Mouse (Mus musculus) midbrain, embryonic 15.5 days (tissue): ENCODE measurements around the gene Olfr1257. TPM values are rescaled to one million over a fixed set of nuclear protein-coding genes. Genes with fewer than 3 reads are reported as not detected.
"Not testable (repeated sequence)": the region's sequence is repeated elsewhere in the genome, so short reads cannot be mapped to it uniquely, and the experiment has no call there.

Experiments used
- ATAC-seq: fragments of 200-750 bp; cut with Nextera tagmentation; replicated peaks from 2 replicates; pipeline ENCODE4 v1.8.0; 2017; ENCODE audit warnings: moderate TSS enrichment
- H3K27ac ChIP-seq: fragments of 300-500 bp; sonication (generic); 2 replicates; pipeline ENCODE4 v1.5.1; 2015; ENCODE audit warnings: mild to moderate bottlenecking, inconsistent platforms
- H3K27me3 ChIP-seq: fragments of 300-500 bp; sonication (generic); replicated peaks from 2 replicates; pipeline ENCODE4 v1.6.1; 2015; ENCODE audit warnings: inconsistent platforms
- H3K36me3 ChIP-seq: fragments of 300-500 bp; sonication (generic); replicated peaks from 2 replicates; pipeline ENCODE4 v1.6.1; 2015; ENCODE audit warnings: inconsistent platforms
- H3K4me1 ChIP-seq: fragments of 300-500 bp; sonication (generic); 2 replicates; pipeline ENCODE4 v1.6.1; 2015; ENCODE audit warnings: inconsistent platforms
- H3K4me2 ChIP-seq: fragments of 300-500 bp; sonication (generic); 2 replicates; pipeline ENCODE4 v1.6.1; 2015; ENCODE audit warnings: inconsistent platforms, mild to moderate bottlenecking, moderate library complexity
- H3K4me3 ChIP-seq: fragments of 300-500 bp; sonication (generic); 2 replicates; pipeline ENCODE4 v1.5.1; 2015; ENCODE audit warnings: mild to moderate bottlenecking, inconsistent platforms
- H3K9ac ChIP-seq: fragments of 300-500 bp; sonication (generic); 2 replicates; pipeline ENCODE4 v1.6.1; 2015; ENCODE audit warnings: mild to moderate bottlenecking, inconsistent platforms
- H3K9me3 ChIP-seq: fragments of 300-500 bp; sonication (generic); 2 replicates; pipeline ENCODE4 v1.6.1; 2016; ENCODE audit warnings: inconsistent platforms
- whole genome bisulfite sequencing: fragments of 180-500 bp; shearing (Covaris S2); methylation state at CpG from one replicate; pipeline ENCODE4 v1.1.7; 2015; ENCODE audit warnings: mixed read lengths; 5-methylcytosine and 5-hydroxymethylcytosine counted together
- polyA plus RNA-seq: library from polyadenylated mRNA; unstranded; fragments of >200 nt; fragmentation: Nextera tagmentation; extraction: Ambion mirVana; gene quantifications from 2 replicates; pipeline ENCODE4 v1.2.1, GENCODE M21; 2015

Gene Olfr1257
- not detected in 2 replicates for polyA plus RNA-seq

GRCm38 (mm10) chr2:89878137-89878536 lies at the start of gene Olfr1257:
Gene Olfr1257, plus strand, starts transcription at chr2:89878437.
- no peaks in the 10 kb centered on the region for H3K27me3 ChIP-seq
- 96% methylated on average over 1 of the region's 1 CpGs for WGBS
- no peak within 1 kb of the TSS for H3K9ac ChIP-seq
- no peak within 1 kb of the TSS for H3K4me2 ChIP-seq
- H3K4me3 ChIP-seq, result no peak within 1 kb of the TSS
- H3K9me3 ChIP-seq, result no peaks in the 10 kb centered on the region
- no peaks in the 10 kb centered on the region for H3K4me1 ChIP-seq
- ATAC-seq, result no peak
- no peak within 1 kb of the TSS for H3K27ac ChIP-seq
- no peaks in the 10 kb centered on the region for H3K36me3 ChIP-seq

- ATAC-seq, result no peak
- no peak within 1 kb of the TSS for H3K9ac ChIP-seq
- no peak within 1 kb of the TSS for H3K4me2 ChIP-seq
- no peak within 1 kb of the TSS for H3K4me3 ChIP-seq
- H3K9me3 ChIP-seq, result no peaks in the 10 kb centered on the region
- no peak within 1 kb of the TSS for H3K27ac ChIP-seq
- H3K4me1 ChIP-seq, result no peaks in the 10 kb centered on the region
- WGBS, result 52% methylated on average over 2 of the region's 2 CpGs
- no peaks in the 10 kb centered on the region for H3K36me3 ChIP-seq
- H3K27me3 ChIP-seq, result no peaks in the 10 kb centered on the region
Measured at GRCm38 (mm10) chr2:89841455-89841854, 36.8 kb upstream of the Olfr1257 start, which contains the start of gene Olfr1256. Gene Olfr1256, minus strand, starts transcription at chr2:89841555.

GRCm38 (mm10) chr2:89848105-89848504 lies 30.1 kb upstream of the Olfr1257 start, which contains the start of gene Olfr48:
Gene Olfr48, minus strand, starts transcription at chr2:89848205.
- 88% methylated on average over 5 of the region's 5 CpGs for WGBS
- Histone ChIP-seq H3K4me2 (no peak within 1 kb of the TSS), H3K9ac (no peak within 1 kb of the TSS), H3K27me3 (no peaks in the 10 kb centered on the region), H3K27ac (no peak within 1 kb of the TSS), H3K4me3 (no peak within 1 kb of the TSS), H3K36me3 (no peaks in the 10 kb centered on the region), H3K9me3 (no peaks in the 10 kb centered on the region), H3K4me1 (no peaks in the 10 kb centered on the region)
- ATAC-seq, result no peak

- ATAC-seq, result no peak
- H3K4me3 ChIP-seq, result no peak overlapping the region
- H3K27ac ChIP-seq, result no peak overlapping the region
- H3K9ac ChIP-seq, result no peak overlapping the region
- 88% methylated on average over 1 of the region's 1 CpGs for WGBS
- no peak overlapping the region for H3K4me2 ChIP-seq
- H3K9me3 ChIP-seq, result no peaks in the 10 kb centered on the region
- no peaks in the 10 kb centered on the region for H3K4me1 ChIP-seq
- no peaks in the 10 kb centered on the region for H3K27me3 ChIP-seq
- no peaks in the 10 kb centered on the region for H3K36me3 ChIP-seq
Measured at GRCm38 (mm10) chr2:89849230-89849629, 29.0 kb upstream of the Olfr1257 start.

GRCm38 (mm10) chr2:89912616-89913015 lies 34.4 kb downstream of the Olfr1257 start:
- not testable (repeated sequence) for H3K36me3 ChIP-seq, H3K27me3 ChIP-seq, H3K4me3 ChIP-seq, H3K9me3 ChIP-seq, ATAC-seq, H3K4me2 ChIP-seq, H3K9ac ChIP-seq, H3K27ac ChIP-seq, H3K4me1 ChIP-seq
- WGBS, result 93% methylated on average over 9 of the region's 9 CpGs

GRCm38 (mm10) chr2:89927009-89927408 lies 48.8 kb downstream of the Olfr1257 start, which contains the start of gene Olfr1258:
Gene Olfr1258, plus strand, starts transcription at chr2:89927309.
- Histone ChIP-seq H3K4me3 (no peak within 1 kb of the TSS), H3K4me2 (no peak within 1 kb of the TSS), H3K4me1 (no peaks in the 10 kb centered on the region), H3K27ac (no peak within 1 kb of the TSS), H3K36me3 (no peaks in the 10 kb centered on the region), H3K9ac (no peak within 1 kb of the TSS), H3K27me3 (no peaks in the 10 kb centered on the region), H3K9me3 (no peaks in the 10 kb centered on the region)
- no peak for ATAC-seq

Other genes starting within 250 kb of the Olfr1257 start
- not detected in 2 replicates for gene Olfr1249, start 243.5 kb upstream of the Olfr1257 start, polyA plus RNA-seq
- not detected in 2 replicates for gene Olfr1250, start 217.0 kb upstream of the Olfr1257 start, polyA plus RNA-seq
- gene Olfr1251, start 206.5 kb upstream of the Olfr1257 start, polyA plus RNA-seq, result not detected in 2 replicates
- gene Olfr1252, start 153.4 kb upstream of the Olfr1257 start, polyA plus RNA-seq, result not detected in 2 replicates
- not detected in 2 replicates for gene Olfr1253, start 121.3 kb upstream of the Olfr1257 start, polyA plus RNA-seq
- not detected in 2 replicates for gene Olfr1254, start 84.8 kb upstream of the Olfr1257 start, polyA plus RNA-seq
- gene Olfr1255, start 66.4 kb upstream of the Olfr1257 start, polyA plus RNA-seq, result not detected in 2 replicates
- not detected in 2 replicates for gene Olfr1256, start 36.9 kb upstream of the Olfr1257 start, polyA plus RNA-seq
- not detected in 2 replicates for gene Olfr48, start 30.2 kb upstream of the Olfr1257 start, polyA plus RNA-seq
- not detected in 2 replicates for gene Olfr1258, start 48.9 kb downstream of the Olfr1257 start, polyA plus RNA-seq
- not detected in 2 replicates for gene Olfr1259, start 70.2 kb downstream of the Olfr1257 start, polyA plus RNA-seq
- gene Olfr1260, start 95.9 kb downstream of the Olfr1257 start, polyA plus RNA-seq, result not detected in 2 replicates
- gene Olfr1261, start 112.8 kb downstream of the Olfr1257 start, polyA plus RNA-seq, result not detected in 2 replicates
- gene Olfr1262, start 121.7 kb downstream of the Olfr1257 start, polyA plus RNA-seq, result not detected in 2 replicates
- not detected in 2 replicates for gene Olfr1263, start 133.7 kb downstream of the Olfr1257 start, polyA plus RNA-seq
- not detected in 2 replicates for gene Olfr1264, start 147.1 kb downstream of the Olfr1257 start, polyA plus RNA-seq
- not detected in 2 replicates for gene Olfr1265, start 156.9 kb downstream of the Olfr1257 start, polyA plus RNA-seq
- gene Olfr140, start 185.2 kb downstream of the Olfr1257 start, polyA plus RNA-seq, result not detected in 2 replicates
- not detected in 2 replicates for gene Olfr1269, start 243.0 kb downstream of the Olfr1257 start, polyA plus RNA-seq